Mouse (Mus musculus): ENCODE data around the gene Gm1330. TPM values are rescaled to one million over a fixed set of nuclear protein-coding genes. Genes with fewer than 3 reads are reported as not detected.
"Not testable (repeated sequence)": the region's sequence is repeated elsewhere in the genome, so short reads cannot be mapped to it uniquely, and the experiment has no call there.

Gene Gm1330
- not detected in 2 replicates for polyA plus RNA-seq (2016; fragmentation: Nextera tagmentation; extraction: Ambion mirVana)

GRCm38 (mm10) chr2:149003151-149003550 is at the start of gene Gm1330:
Gm1330 (minus strand) TSS chr2:149003251.
- DNase-seq (ENCODE audit: low spot score), result no peak
- Histone ChIP-seq H3K4me3 (no peak within 1 kb of the TSS), H3K27ac (no peak within 1 kb of the TSS), H3K27me3 (ENCODE audit: insufficient read depth, poor library complexity, severe bottlenecking) (no peaks in the 10 kb centered on the region), H3K36me3 (no peaks in the 10 kb centered on the region), H3K4me1 (no peaks in the 10 kb centered on the region), H3K9me3 (no peaks in the 10 kb centered on the region)

- not testable (repeated sequence) for H3K36me3 ChIP-seq; H3K27me3 ChIP-seq (ENCODE audit: insufficient read depth, poor library complexity, severe bottlenecking); DNase-seq (ENCODE audit: low spot score); H3K27ac ChIP-seq; H3K9me3 ChIP-seq; H3K4me3 ChIP-seq; H3K4me1 ChIP-seq
- 71% methylated on average over 5 of the region's 5 CpGs for WGBS
These were observed 14.1 kb upstream of the Gm1330 start, which contains the start of gene Gm10750 for GRCm38 (mm10) chr2:149017137-149017536. Gm10750 (minus strand) TSS chr2:149017237.

- Histone ChIP-seq H3K36me3 (no peaks in the 10 kb centered on the region), H3K4me1 (no peaks in the 10 kb centered on the region), H3K27me3 (ENCODE audit: insufficient read depth, poor library complexity, severe bottlenecking) (no peaks in the 10 kb centered on the region), H3K27ac (no peak overlapping the region), H3K9me3 (no peaks in the 10 kb centered on the region), H3K4me3 (no peak overlapping the region)
- no peak for DNase-seq (ENCODE audit: low spot score)
- 72% methylated on average over 2 of the region's 2 CpGs for WGBS
These were observed 1.8 kb upstream of the Gm1330 start for GRCm38 (mm10) chr2:149004826-149005225.

- no peak for DNase-seq (ENCODE audit: low spot score)
- 84% methylated on average over 2 of the region's 2 CpGs for WGBS
- Histone ChIP-seq H3K4me3 (no peak overlapping the region), H3K9me3 (no peaks in the 10 kb centered on the region), H3K36me3 (no peaks in the 10 kb centered on the region), H3K27me3 (ENCODE audit: insufficient read depth, poor library complexity, severe bottlenecking) (no peaks in the 10 kb centered on the region), H3K4me1 (no peaks in the 10 kb centered on the region), H3K27ac (no peak overlapping the region)
These were observed 7.9 kb downstream of the Gm1330 start for GRCm38 (mm10) chr2:148995133-148995532.

Other genes starting within 250 kb of the Gm1330 start
- not detected in 2 replicates for gene Cst11, start 231.8 kb downstream of the Gm1330 start, polyA plus RNA-seq (2016; fragmentation: Nextera tagmentation; extraction: Ambion mirVana)
- not detected in 2 replicates for gene 8030411F24Rik, start 221.2 kb downstream of the Gm1330 start, polyA plus RNA-seq (2016; fragmentation: Nextera tagmentation; extraction: Ambion mirVana)
- gene Cst12, start 213.9 kb downstream of the Gm1330 start, polyA plus RNA-seq (2016; fragmentation: Nextera tagmentation; extraction: Ambion mirVana), result not detected in 2 replicates
- not detected in 2 replicates for gene Cst8, start 204.5 kb downstream of the Gm1330 start, polyA plus RNA-seq (2016; fragmentation: Nextera tagmentation; extraction: Ambion mirVana)
- gene Cst13, start 183.2 kb downstream of the Gm1330 start, polyA plus RNA-seq (2016; fragmentation: Nextera tagmentation; extraction: Ambion mirVana), result not detected in 2 replicates
- gene Cst9, start 168.1 kb downstream of the Gm1330 start, polyA plus RNA-seq (2016; fragmentation: Nextera tagmentation; extraction: Ambion mirVana), result 0.74 and 0.80 TPM in 2 replicates
- not detected in 2 replicates for gene 9230104L09Rik, start 138.2 kb downstream of the Gm1330 start, polyA plus RNA-seq (2016; fragmentation: Nextera tagmentation; extraction: Ambion mirVana)
- gene Cst3, start 127.6 kb downstream of the Gm1330 start, polyA plus RNA-seq (2016; fragmentation: Nextera tagmentation; extraction: Ambion mirVana), result 567 and 803 TPM in 2 replicates
- not detected in 2 replicates for gene Gm10750, start 14.0 kb upstream of the Gm1330 start, polyA plus RNA-seq (2016; fragmentation: Nextera tagmentation; extraction: Ambion mirVana)